Mouse (Mus musculus) adrenal gland, postnatal 10 days (tissue): Measurements from ENCODE around the gene Adgrg7. TPM values are rescaled to one million over a fixed set of nuclear protein-coding genes. Genes with fewer than 3 reads are reported as not detected.

Experiments used
- DNase-seq: peaks from one replicate; pipeline ENCODE4 v3.0.0; 2021; ENCODE audit warnings: mixed read lengths
- long read RNA-seq, 2 experiments: library from polyadenylated mRNA; stranded (forward); transcript quantifications; one replicate each; pipeline ENCODE4 v2.0.0; 2021
- total RNA-seq, 2 experiments: library from RNA; stranded (reverse); gene quantifications; 2 replicates each; pipeline ENCODE4 v1.2.3; 2021

Adgrg7 gene
- total RNA-seq = not detected
- long read RNA-seq, experiment 1 = 0 reads
- long read RNA-seq, experiment 2 = 0 reads

DNA sequence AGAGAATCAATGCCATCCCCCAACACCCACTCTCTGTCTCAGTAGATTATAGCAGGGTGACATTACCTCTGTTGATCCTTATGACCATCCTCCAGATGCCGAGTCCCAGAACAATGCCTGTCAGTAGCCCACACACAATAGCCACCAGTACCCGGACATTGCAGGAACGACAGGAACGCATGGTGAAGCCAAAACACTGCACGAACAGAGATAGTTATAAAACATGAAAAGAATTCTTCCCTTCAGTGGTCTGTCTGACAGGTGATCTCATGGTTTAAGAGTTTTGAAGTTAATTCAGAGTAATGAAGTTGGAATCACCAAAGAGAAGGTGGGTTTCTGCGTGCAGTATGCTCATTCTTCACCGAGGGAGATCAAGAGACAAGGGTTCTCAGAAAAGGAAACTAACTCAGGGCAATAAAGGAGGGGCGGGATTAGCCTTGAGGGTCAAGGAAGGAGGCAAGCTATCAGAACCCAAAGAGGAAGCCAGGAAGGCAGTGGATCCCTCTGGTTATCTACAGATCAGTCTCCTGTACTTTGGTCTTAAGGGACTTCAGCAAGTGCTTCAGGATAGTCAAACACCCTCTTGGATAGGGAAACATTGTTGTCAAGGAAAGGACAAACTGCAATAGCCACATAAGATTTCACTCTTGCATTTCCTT, at the start of gene Adgrg7:
Gene Adgrg7, minus strand, starts transcription at position 375 of the 659 bp plus-strand sequence.
- no peak for DNase-seq

DNA sequence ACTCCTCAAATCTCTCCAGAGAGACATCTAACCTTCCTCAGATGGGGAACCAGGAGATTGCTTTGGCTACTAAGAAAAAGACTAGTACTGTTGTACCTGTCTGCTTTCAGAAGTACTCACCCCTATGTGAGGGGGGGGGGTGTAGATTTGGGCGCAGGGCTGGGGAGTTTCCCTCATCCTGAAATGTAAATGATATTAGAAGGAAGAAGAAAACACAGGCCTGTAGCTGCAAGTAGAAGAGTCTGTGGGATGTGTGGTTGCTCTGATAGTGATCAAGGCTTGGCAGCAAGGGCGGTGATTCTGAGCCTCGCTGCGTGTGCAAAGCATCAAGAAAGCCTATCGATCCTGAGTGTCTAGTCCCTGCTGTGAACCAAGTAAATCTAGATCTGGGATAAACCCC, 47.3 kb upstream of the Adgrg7 start:
- DNase-seq = no peak

DNA sequence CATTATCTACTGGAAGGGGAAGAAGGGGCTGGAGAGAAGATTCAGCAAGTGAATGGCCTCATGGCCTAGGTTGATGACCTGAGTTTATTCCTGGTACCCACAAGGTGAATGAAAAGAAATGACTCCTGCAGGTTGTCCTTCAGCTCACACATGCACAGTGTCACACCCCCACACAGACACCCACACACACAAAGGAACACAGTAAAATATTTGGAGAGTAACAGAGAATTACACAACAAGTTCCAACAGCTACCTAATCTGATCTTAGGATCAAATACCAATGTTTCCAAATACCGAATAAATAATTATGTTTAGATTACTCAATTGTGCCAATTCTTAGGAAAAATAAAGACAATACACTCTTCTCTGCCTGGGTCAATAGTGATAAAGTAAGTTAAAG, 37.7 kb upstream of the Adgrg7 start:
- no peak for DNase-seq

DNA sequence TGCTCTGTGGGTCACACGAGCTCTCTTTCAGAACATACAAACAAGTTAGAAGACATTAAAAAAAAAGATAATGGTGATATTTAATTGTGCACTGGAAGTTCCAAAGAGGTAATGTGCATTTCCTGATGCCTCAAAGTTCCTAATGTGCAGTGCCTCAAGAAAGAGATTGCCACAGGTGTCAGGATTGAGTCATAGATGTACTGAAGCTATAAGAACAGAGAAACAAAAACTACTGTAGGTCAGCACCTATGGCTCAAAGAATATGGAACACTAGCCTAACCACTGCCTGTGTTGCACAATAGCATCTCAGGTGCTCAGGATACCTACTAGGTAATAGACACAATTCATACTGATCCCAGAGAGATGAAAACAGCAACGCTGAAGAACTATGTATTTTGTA, 36.3 kb upstream of the Adgrg7 start:
- no peak for DNase-seq

DNA sequence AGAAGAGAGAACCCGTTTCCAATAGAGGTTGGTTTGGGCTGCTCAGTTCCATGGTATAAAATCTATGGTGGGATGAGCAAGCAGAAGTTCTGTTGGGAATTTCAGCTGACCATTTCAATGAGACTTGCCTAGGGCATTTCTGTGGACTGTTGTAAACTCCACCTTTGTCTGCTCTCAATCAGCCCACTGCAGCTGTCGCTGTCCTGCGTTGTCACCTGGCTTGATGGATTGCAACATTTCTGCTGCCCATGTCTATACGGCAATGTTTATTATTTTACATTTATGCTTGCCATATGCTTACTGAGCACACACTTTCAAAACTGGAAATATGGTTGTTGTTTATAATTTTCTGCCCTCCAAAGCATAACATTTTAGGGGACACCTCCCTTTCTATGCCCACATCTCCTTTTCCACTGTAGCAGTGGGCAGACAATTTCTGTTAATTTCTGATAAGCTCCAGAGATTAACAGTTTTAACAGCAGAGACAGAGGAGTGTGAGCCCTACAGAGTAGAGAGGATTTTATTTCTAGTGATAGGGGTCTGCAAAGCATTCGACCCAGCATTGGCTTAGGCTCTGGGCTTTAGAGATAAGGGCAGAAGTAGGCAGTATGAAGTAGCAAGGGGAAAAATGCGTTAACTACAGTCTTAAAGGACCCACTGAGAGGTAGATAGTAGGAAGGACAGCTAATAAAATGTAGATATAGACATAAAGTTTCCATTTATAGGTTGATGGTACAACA, 5.9 kb upstream of the Adgrg7 start:
- no peak for DNase-seq

DNA sequence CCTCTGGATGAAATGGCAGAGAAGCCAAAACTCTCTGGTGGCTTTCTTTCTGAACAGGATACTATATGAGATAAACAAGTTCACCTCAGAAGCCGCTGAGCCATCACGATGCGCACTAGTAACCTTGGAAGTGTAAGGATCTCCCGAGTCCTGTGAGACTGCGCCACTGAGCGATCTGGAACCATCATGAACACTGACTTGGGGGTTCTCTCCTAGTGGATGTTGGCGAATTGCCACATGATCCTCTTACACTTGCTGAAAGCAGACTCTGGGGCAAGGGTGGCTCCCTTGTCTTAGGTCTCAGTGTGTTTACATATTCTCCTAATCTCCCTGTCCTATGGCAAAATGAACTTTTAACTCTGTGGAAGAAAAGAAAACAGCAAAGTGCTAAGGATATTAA, 5.3 kb upstream of the Adgrg7 start:
- DNase-seq = no peak

DNA sequence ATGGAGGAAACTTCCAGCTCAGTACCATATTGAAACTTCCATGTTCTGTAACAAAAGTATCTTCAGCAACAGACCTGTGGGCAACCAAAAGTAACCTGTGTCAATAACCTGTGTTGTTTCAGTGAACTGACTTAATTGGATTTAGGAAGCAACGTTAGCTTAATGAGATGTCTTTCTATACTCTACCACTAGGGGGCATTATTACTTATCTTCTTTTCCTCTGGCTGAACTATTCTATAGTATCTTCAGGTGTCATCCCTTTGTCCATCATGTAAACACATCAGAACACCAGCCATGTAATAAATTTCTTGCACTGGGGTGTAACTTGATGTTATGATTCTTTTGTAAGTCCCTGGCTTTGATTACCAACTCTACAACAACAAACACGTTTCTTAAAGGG, 4.8 kb upstream of the Adgrg7 start:
- no peak for DNase-seq

DNA sequence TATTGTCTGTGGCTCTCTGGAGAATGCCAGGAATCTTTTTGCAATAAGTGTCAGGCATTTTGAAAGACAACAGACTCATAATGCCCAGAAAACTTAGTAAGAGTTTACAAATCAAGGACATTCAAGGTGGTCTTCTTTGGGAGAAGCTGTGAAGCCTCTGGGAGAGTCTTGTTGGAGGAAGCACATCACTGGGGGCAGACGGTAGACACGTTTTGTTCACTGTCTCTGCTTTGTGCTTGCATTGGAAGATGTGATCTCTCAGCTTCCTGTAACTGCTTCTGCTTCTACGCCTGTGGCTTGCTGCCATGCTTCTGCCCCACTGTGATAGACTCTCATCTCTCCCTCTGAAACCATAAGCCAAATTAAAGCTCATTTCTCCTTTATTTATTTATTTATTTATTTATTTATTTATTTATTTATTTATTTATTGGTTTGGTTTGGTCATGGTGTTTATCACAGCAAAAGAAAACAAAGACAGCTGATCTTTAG, 3.9 kb upstream of the Adgrg7 start:
- no peak for DNase-seq

DNA sequence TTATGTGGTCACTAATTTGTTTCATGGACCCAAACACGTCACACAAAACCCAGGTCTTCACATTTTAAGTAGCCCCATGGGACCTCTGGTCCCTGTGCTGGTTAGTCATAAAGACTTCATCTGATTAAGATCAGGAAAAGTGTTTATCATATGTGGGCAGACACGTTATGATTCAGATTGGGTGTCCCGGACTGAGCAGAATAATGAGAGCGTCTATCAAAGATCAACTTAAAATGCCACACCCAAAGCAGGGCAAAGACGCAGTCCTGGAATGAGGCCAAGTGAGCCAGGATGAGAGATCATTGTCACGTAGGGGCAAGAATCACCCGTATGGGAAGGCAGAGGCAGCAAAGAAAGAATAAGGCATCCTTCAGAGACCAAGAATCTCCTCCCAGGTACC, 3.2 kb upstream of the Adgrg7 start:
- no peak for DNase-seq

DNA sequence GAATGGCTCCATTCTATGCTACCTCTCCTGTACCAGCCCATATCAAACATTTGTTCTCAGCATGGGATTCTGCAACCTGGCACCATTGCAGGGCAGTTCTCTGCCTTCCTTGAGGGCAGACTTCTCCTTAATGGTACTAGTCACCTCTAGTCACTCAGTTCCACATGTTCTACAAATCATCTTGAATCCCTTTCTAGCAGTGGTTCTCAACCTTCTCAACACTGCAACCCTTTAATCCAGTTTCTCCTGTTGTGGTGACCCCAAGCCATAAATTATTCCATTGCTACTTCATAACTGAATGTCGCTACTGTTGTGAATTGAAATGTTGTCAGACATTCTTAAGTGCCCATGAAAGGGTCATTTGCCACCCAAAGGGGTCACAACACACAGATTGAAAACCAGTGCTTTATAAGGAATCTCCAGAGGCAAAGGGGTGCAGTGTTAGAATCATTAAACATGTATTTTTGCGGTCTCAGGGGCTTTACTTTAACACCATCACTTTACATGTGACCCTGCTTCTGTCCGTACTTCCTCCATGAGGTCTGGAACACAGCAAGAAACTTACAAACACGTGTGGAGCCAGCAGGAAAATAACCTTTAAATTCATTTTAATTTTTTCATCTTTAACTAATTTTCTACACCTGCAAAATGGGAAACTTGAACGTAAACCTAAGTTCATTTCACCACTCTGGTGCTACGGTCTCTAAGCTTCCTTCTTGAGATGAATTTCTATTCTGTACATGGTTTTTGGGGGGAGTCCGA, 1.1 kb downstream of the Adgrg7 start:
- no peak for DNase-seq

DNA sequence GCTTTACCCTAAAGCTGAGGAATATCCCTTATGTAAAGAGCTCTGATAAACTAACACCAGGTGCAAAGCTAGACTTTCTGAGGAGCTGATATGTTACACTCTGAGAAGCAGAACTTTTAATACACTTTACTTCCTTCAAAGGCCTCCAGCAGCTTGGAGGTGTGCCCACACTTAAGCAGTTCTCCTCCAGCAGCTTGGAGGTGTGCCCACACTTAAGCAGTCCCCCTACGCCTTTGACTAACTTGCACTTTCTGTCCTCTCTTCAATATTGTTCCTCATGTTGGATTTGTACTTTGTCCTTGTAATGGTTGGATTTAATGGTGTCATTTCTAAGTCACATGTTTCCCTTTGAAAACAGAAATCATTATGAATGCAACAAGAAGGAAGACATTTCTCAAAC, 1.9 kb downstream of the Adgrg7 start:
- DNase-seq = no peak

DNA sequence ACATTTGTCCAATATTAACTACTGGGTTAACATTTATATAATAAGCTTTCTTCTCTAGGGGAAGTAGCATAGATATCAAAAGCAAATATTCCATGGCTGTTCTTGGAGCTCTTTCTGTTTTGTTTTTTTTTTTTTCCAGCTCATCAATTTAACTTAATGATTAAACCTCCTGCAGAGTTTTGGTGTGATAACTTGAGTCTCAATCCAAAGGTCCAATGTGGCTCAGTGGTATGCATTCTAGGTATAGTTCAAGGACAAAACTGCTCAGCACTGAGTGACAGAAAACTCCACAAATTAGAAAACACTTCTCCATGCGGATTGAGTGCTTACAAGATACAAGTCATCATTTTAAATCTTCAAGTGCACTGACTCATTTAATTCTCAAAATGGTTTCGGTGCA, 9.7 kb downstream of the Adgrg7 start:
- DNase-seq = no peak

DNA sequence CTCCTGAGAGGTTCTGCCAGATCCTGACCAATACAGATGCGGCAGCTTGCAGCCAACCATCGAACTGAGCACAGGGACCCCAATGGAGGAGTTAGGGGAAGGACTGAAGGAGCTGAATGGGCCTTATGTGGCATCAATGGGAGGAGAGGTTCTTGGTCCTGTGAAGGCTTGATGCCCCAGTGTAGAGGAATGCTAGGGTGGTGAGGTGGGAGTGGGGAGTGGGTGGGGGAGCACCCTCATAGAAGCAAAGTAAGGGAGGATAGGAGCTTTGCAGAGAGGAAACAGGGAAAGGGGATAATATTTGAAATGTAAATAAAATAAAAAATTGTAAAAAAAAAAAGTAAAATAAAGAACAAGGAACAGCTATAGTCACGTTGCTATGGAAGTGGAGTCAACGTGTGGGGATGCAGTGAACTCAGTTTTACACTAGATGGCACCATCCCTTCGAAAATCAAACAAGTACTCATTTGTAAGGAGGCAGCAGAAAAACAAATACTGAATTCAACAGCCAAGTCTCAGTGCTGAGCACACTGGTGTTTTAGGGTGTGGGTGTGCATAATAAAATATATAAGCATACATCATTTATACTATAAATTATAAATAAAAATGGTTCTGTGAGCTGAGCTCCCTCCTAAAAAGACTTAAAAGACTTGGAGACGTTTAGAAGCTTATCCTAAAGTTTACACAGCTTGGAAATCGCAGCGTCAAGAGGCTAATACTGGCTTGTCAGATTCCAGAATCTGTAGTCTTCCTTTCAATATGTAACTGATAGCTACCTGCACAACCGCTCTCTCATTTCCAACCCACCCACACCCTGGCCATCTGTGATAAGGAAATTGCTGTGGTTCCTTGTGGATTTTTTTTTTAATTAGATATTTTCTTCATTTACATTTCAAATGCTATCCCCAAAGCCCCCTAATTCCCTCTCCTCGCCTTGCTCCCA, 24.2 kb downstream of the Adgrg7 start:
- DNase-seq = peak; percentile 48

DNA sequence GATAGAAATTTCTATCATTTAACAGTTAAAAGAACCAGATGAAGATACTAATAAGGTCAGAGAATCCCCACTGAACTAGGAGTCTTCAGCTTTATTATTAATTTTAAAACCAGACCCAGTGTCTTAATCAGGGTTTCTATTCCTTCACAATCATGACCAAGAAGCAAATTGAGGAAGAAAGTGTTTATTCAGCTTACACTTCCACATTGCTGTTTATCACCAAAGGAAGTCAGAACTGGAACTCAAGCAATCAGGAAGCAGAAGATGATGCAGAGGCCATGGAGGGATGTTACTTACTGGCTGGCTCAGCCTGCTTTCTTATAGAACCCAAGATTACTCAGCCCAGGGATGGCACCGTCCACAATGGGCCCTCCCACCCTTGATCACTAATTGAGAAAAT, 66.6 kb downstream of the Adgrg7 start:
- no peak for DNase-seq

DNA sequence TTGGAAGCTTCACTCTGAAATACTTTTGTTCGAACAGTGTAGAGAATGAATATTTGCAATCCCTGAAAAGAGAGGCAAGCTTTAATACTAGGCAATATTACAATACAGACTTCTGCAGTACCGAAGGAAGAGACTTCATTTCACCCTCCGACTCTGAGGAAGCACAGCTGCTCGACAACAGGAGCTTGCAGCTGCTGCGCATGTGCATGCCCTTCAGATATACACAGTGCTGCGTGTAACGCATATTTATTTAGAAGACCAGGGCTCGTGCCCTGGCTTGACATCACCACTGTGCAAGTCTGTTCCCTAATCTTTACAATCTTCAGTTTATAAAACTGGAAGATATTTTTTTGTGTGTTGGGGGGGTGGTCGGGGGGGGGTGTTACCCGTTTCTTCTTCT, 70.7 kb downstream of the Adgrg7 start:
- DNase-seq = no peak

DNA sequence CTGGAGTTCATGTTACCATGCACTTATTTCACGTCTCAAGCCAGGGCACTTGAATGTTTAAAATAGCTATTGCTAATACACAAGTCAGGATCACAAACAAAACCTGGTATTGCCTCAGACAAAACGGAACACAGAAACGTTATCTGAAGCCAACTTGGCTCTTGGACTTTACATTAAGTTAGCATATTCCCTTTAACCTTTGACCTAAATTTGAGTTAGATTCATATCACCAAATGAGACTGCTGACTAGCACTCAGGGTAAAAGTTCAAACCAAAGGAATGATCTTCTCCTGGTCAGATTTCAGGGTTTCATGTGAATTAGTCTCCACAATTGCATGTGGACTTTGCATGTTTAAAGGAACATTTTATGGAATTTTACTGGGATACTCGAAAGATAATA, 73.3 kb downstream of the Adgrg7 start:
- no peak for DNase-seq

DNA sequence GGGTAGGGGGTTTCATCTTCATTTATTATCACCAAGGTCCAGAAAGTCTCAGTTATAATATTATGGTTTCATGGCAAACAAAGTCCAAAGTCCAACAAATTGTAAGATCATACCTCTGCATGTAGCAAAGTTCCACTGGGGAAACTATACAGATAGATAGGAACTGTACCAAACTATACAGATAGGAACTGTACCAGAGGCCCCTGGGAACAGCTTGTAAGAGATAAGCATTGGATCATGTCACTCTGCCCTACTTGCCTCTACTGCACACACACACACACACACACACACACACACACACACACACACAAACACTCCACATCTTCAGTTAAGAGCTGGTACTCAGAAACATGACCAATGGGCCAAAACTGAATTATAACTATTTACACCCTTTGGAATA, 76.6 kb downstream of the Adgrg7 start:
- no peak for DNase-seq

DNA sequence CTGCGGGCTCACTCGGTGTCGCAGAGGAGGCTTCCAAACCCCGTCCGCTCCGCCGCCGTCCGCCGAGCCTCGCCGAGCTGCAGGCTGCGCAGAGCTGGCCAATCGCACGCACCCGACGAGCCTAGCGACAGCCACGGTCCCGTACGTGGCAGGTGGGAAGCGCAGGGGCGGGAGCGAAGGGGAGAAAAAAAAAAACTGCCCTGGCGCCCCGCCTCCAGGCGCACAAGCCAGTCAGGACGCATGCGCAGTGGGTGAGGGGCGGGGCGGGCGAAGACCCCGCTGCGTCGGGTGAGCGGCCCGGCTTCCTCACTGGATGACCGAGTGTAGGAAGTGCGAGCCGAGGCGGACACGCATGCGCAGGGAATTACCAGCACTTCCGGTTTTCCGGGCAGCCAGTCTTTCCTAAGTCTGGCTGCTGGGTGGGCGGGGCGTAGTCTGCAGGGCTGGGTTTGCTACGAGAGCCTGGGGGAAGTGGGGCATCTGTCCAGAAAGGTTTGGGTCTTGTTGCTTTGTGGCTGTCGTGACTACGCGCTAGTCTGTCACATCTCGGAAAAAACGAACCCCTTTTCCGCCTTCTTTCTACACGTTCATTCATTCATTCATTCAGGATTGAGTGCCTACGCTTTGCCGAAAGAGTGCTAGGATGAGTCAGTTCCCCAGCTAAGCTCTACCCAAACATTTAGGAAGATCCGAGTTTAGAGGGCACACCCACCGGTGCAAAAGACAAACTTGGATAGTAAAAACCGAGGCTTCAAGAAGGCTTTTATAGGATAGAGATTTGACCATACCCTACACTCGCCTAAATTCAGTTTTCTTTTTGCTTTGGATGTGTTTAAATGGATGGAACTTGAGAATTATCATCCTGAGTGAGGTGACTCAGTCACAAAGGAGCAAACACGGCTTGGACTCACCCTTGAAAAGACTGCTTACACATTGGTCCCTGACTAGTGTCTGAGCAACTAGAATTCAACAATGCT, 78.1 kb downstream of the Adgrg7 start, which contains the start of gene Tfg:
Gene Tfg, minus strand, starts transcription at position 227 of the 977 bp plus-strand sequence.
- DNase-seq = peak; percentile 100

DNA sequence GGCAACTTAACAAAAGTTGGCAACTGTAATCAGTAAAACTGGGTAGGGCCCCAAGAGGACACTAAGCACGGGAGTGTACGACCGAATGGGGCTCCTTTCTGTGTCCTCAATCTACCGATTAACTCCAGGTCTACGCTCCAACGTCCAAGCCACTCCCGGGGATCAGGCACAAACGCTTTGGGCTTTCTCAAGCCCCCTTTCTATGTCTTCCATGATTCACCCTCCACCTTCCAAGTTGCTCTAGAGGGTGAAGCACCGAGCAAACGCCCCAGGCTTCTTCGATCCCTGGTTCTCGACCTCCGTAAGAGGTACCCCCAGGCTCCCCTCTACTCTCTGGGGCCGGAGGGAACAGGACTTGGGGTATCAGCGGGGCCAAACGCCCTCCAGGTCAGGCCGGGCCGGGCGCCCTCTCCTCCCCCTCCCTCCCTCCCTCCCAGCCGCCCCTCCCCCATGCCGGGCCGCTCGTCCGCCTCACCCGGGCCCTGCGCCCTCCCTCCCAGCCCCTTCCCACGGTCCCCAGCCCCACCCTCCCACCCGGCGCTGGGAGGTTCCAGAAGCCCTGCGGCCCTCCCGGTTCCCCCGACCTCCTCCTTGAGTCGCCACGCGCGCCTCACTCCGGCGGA, 79.0 kb downstream of the Adgrg7 start:
- no peak for DNase-seq

DNA sequence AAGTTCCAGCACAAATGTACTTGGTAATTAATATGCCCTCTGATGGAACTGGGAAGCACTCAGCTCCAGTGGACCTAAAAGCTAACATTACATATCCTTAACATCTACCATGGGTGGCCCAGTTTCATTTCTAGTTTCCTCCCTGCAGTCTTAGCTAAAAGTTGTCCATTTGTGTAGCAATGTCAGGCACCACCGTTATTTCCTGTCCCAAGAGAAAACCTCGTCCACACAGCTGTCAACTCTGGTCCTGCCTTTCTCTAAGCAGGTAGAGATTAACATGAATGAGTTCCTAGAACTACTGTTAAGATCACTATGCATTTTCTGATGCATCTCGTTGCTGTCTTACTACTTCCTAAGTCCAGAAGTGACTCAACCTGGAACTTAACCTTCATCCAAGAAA, 80.0 kb downstream of the Adgrg7 start:
- DNase-seq = no peak
